Mouse (Mus musculus): ENCODE measurements around the gene Ttc21a. TPM values are rescaled to one million over a fixed set of nuclear protein-coding genes. Genes with fewer than 3 reads are reported as not detected.

Ttc21a gene
- total and polyA plus RNA-seq, 3 experiments: 0.01 TPM; not detected in 2

GRCm38 (mm10) chr9:119932358-119932757 lies 5.0 kb upstream of the Ttc21a start:
- H3K27ac ChIP-seq (ENCODE audit: control insufficient read depth, low read depth, low read length): no peak overlapping the region
- H3K27me3 ChIP-seq (ENCODE audit: control insufficient read depth in 1 of 2, insufficient read depth in 2 of 2, low read length in 2 of 2): no peaks in the 10 kb centered on the region
- no peak for TF ChIP-seq USF1 (IDR thresholded peaks at IDR 0.05; ENCODE audit: low read depth, low read length)
- no peak for TF ChIP-seq MEF2A (IDR thresholded peaks at IDR 0.05; ENCODE audit: extremely low read depth, insufficient replicate concordance, low read depth, low read length, poor library complexity, severe bottlenecking)
- no peak for TF ChIP-seq MAZ (IDR thresholded peaks at IDR 0.05; ENCODE audit: low read depth, low read length)
- TF ChIP-seq E2F4 (IDR thresholded peaks at IDR 0.05; ENCODE audit: borderline replicate concordance, low read depth, low read length): no peak
- no peak for TF ChIP-seq CHD1 (IDR thresholded peaks at IDR 0.05; ENCODE audit: low read depth, low read length)
- no peak for TF ChIP-seq UBTF (IDR thresholded peaks at IDR 0.05; ENCODE audit: borderline replicate concordance, insufficient read depth, low read depth, low read length)
- TF ChIP-seq KAT2A (conservative IDR thresholded peaks at IDR 0.05; ENCODE audit: low read depth, low read length): no peak
- no peak for TF ChIP-seq TAL1 (IDR thresholded peaks at IDR 0.05; ENCODE audit: low read length)
- TF ChIP-seq RAD21 (IDR thresholded peaks at IDR 0.05; ENCODE audit: low read depth, low read length): no peak
- no peak for TF ChIP-seq HCFC1 (IDR thresholded peaks at IDR 0.05; ENCODE audit: low read depth, low read length)
- TF ChIP-seq GATA1 (IDR thresholded peaks at IDR 0.05; ENCODE audit: low read depth, low read length): no peak
- TF ChIP-seq NELFE (IDR thresholded peaks at IDR 0.05; ENCODE audit: low read depth, low read length): no peak
- no peak for DNase-seq (ENCODE audit: low read depth, low spot score)
- peaks cover 12% of the 10 kb centered on the region for H3K79me2 ChIP-seq (ENCODE audit: control insufficient read depth, insufficient read depth, low read length, poor library complexity)
- H3K9ac ChIP-seq (ENCODE audit: control insufficient read depth, low read depth, low read length, poor library complexity, severe bottlenecking): no peak overlapping the region
- peaks cover 0 to 2% of the 10 kb centered on the region in 2 experiments; a peak in 1 of 4 replicates for H3K4me1 ChIP-seq (ENCODE audit: control insufficient read depth in 1 of 2, insufficient read depth in 2 of 2, low read length in 2 of 2)
- H3K4me3 ChIP-seq (ENCODE audit: control insufficient read depth in 1 of 2, insufficient read depth in 1 of 2, low read depth in 2 of 2, low read length in 2 of 2): no peak overlapping the region
- peaks cover 0 to 3% of the 10 kb centered on the region in 2 experiments; a peak in 3 of 4 replicates for H3K36me3 ChIP-seq (ENCODE audit: control insufficient read depth in 1 of 2, insufficient read depth in 2 of 2, low read length in 2 of 2)
- H3K9me3 ChIP-seq (replicated peaks; ENCODE audit: insufficient read depth, low read length): no peaks in the 10 kb centered on the region

DNA sequence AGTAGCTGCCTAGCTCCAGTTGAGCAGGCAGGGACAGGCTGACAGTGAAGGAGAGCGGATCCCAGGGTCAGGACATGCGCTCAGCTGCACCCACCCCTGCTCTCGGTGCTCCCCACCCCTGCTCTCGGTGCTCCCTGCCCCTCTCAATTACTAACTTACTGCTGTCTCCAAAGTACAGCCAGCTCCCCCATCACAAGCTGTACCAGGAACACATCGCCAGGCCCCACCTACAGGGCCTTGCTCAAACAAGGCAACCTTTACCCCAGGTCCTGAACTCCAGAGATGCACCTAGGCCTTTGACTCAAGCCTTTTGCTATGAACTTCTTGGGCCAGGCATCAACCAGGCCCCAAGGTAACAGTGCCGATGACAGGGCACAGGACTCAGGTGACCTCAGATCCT lies 3.7 kb upstream of the Ttc21a start:
- Histone ChIP-seq H3K27me3 (ENCODE audit: control insufficient read depth in 1 of 2, insufficient read depth in 2 of 2, low read length in 2 of 2) (no peaks in the 10 kb centered on the region), H3K4me3 (ENCODE audit: control insufficient read depth in 1 of 2, insufficient read depth in 1 of 2, low read depth in 2 of 2, low read length in 2 of 2) (no peak overlapping the region), H3K36me3 (ENCODE audit: control insufficient read depth in 1 of 2, insufficient read depth in 2 of 2, low read length in 2 of 2) (peaks cover 0 to 3% of the 10 kb centered on the region in 2 experiments; a peak in 3 of 4 replicates), H3K79me2 (ENCODE audit: control insufficient read depth, insufficient read depth, low read length, poor library complexity) (peaks cover 12% of the 10 kb centered on the region), H3K4me1 (ENCODE audit: control insufficient read depth in 1 of 2, insufficient read depth in 2 of 2, low read length in 2 of 2) (peaks cover 0 to 10% of the 10 kb centered on the region in 2 experiments; a peak in 2 of 4 replicates), H3K9ac (ENCODE audit: control insufficient read depth, low read depth, low read length, poor library complexity, severe bottlenecking) (no peak overlapping the region), H3K27ac (ENCODE audit: control insufficient read depth, low read depth, low read length) (no peak overlapping the region), H3K9me3 (replicated peaks; ENCODE audit: insufficient read depth, low read length) (no peaks in the 10 kb centered on the region)
- DNase-seq (ENCODE audit: low read depth, low spot score): no peak
- no peak for TF ChIP-seq MAX (IDR thresholded peaks at IDR 0.05; ENCODE audit: low read length)
- no peak for TF ChIP-seq POLR2A (IDR thresholded peaks at IDR 0.05; ENCODE audit: control insufficient read depth in 1 of 2, insufficient read depth in 1 of 2, low read depth in 1 of 2, low read length in 2 of 2, poor library complexity in 1 of 2)
- TF ChIP-seq TBP (IDR thresholded peaks at IDR 0.05; ENCODE audit: low read depth, low read length): no peak
- TF ChIP-seq SIN3A (IDR thresholded peaks at IDR 0.05; ENCODE audit: low read length): no peak
- no peak for TF ChIP-seq NELFE (IDR thresholded peaks at IDR 0.05; ENCODE audit: low read depth, low read length)
- no peak for TF ChIP-seq MYB (IDR thresholded peaks at IDR 0.05; ENCODE audit: low read depth, low read length)
- no peak for TF ChIP-seq CHD1 (IDR thresholded peaks at IDR 0.05; ENCODE audit: low read depth, low read length)
- no peak for TF ChIP-seq TAL1 (IDR thresholded peaks at IDR 0.05; ENCODE audit: low read length)
- TF ChIP-seq USF2 (IDR thresholded peaks at IDR 0.05; ENCODE audit: borderline replicate concordance in 1 of 2, insufficient read depth in 1 of 2, low read depth in 1 of 2, low read length in 2 of 2): no peak
- TF ChIP-seq EP300 (IDR thresholded peaks at IDR 0.05; ENCODE audit: low read depth in 1 of 2, low read length in 2 of 2): no peak
- TF ChIP-seq MYC (IDR thresholded peaks at IDR 0.05; ENCODE audit: low read depth, low read length): no peak
- TF ChIP-seq MXI1 (IDR thresholded peaks at IDR 0.05; ENCODE audit: low read depth, low read length): no peak
- TF ChIP-seq JUND (IDR thresholded peaks at IDR 0.05; ENCODE audit: low read depth, low read length): no peak
